Mouse (Mus musculus) liver, embryonic 13.5 days (tissue): ENCODE measurements at regions not wholly inside any gene's neighbourhood (a gene's known extent, or its start where the extent isn't known, plus 50 kb on each side); places are given as distances from the start of the nearest gene placed in this dataset.

Experiments used
- ATAC-seq: fragments of 200-750 bp; cut with Nextera tagmentation; 2 replicates; pipeline ENCODE4 v1.8.0; 2017; ENCODE audit warnings: low read depth, mild to moderate bottlenecking, moderate number of reproducible peaks, moderate library complexity
- DNase-seq: peaks from one replicate; pipeline ENCODE4 v3.0.0; 2022
- H3K27ac ChIP-seq: fragments of 300-500 bp; sonication (generic); 2 replicates; pipeline ENCODE4 v1.5.1; 2015; ENCODE audit warnings: moderate library complexity, mild to moderate bottlenecking, inconsistent platforms
- H3K27me3 ChIP-seq: fragments of 300-500 bp; sonication (generic); 2 replicates; pipeline ENCODE4 v1.6.1; 2015; ENCODE audit warnings: mild to moderate bottlenecking, inconsistent platforms
- H3K36me3 ChIP-seq: fragments of 300-500 bp; sonication (generic); 2 replicates; pipeline ENCODE4 v1.6.1; 2015; ENCODE audit warnings: mild to moderate bottlenecking, inconsistent platforms
- H3K4me1 ChIP-seq: fragments of 300-500 bp; sonication (generic); replicated peaks from 2 replicates; pipeline ENCODE4 v1.6.1; 2015; ENCODE audit warnings: inconsistent platforms
- H3K4me2 ChIP-seq: fragments of 300-500 bp; sonication (generic); 2 replicates; pipeline ENCODE4 v1.6.1; 2015; ENCODE audit warnings: inconsistent platforms, mild to moderate bottlenecking, moderate library complexity
- H3K4me3 ChIP-seq: fragments of 300-500 bp; sonication (generic); replicated peaks from 2 replicates; pipeline ENCODE4 v1.5.1; 2015; ENCODE audit warnings: mild to moderate bottlenecking, inconsistent platforms
- H3K9ac ChIP-seq: fragments of 300-500 bp; sonication (generic); 2 replicates; pipeline ENCODE4 v1.6.1; 2015; ENCODE audit warnings: mild to moderate bottlenecking, inconsistent platforms
- H3K9me3 ChIP-seq: fragments of 300-500 bp; sonication (generic); replicated peaks from 2 replicates; pipeline ENCODE4 v1.6.1; 2016; ENCODE audit warnings: inconsistent platforms
- WGBS: fragments of 180-500 bp; shearing (Covaris S2); methylation state at CpG from one replicate; pipeline ENCODE4 v1.1.7; 2015; ENCODE audit not compliant: insufficient replicate concordance; 5-methylcytosine and 5-hydroxymethylcytosine counted together

DNA sequence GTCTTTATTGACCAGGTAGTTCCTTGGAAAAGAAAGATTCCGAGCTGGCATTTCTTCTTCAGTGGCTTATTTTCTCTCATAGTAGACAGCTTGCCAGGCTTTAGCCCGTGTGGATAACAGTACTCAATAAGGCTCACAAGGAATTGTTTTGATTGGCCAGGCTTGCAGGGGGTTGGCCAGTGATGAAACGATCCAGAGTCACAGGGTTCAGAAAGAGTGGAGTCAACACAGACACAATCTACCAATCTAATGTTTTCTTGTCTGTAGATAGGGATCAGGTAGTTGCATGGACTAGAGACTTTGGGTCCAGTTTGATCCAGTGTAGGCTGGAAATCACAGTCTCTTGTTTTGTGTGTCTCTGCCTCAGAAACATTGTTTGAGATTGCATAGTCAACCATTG is 115.8 kb upstream of the Tab2 start:
- ATAC-seq (no peak), DNase-seq (no peak)
- no peak overlapping the region for H3K4me2 ChIP-seq
- WGBS: 44% methylated on average over 3 of the region's 3 CpGs
- no peak overlapping the region for H3K27ac ChIP-seq
- H3K27me3 ChIP-seq: no peaks in the 10 kb centered on the region
- H3K9me3 ChIP-seq: no peaks in the 10 kb centered on the region
- no peak overlapping the region for H3K4me3 ChIP-seq
- peaks cover 22% of the 10 kb centered on the region for H3K4me1 ChIP-seq
- H3K36me3 ChIP-seq: no peaks in the 10 kb centered on the region
- H3K9ac ChIP-seq: no peak overlapping the region

DNA sequence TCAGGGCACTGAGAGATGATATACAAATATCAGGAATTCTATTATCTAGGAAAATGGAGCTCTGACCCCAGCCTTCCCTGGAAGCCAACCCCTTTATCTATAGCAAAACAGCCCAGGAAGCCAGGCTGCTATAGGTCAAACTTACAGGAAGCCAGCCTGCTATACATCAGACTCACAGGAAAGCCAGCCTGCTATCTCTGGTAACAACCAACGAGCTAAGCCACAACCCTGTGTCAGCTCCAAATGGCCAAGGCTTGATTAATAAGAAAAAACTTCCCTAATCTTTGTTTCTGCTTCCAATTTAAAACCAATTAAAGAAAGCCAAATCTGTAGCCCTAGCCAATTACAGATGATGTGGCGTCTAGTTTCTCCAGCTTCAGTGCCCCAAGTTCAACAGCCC is 114.4 kb upstream of the Tab2 start:
- Histone ChIP-seq H3K4me2 (no peak overlapping the region), H3K27me3 (no peaks in the 10 kb centered on the region), H3K4me3 (no peak overlapping the region), H3K9ac (no peak overlapping the region), H3K9me3 (no peaks in the 10 kb centered on the region), H3K27ac (0 out of 2 replicates have a peak overlapping the region, but pooled peaks have one; percentile 30), H3K36me3 (no peaks in the 10 kb centered on the region), H3K4me1 (peaks cover 28% of the 10 kb centered on the region)
- DNase-seq (no peak), ATAC-seq (peak; percentile 79)
- WGBS: 6% methylated on average over 2 of the region's 2 CpGs

DNA sequence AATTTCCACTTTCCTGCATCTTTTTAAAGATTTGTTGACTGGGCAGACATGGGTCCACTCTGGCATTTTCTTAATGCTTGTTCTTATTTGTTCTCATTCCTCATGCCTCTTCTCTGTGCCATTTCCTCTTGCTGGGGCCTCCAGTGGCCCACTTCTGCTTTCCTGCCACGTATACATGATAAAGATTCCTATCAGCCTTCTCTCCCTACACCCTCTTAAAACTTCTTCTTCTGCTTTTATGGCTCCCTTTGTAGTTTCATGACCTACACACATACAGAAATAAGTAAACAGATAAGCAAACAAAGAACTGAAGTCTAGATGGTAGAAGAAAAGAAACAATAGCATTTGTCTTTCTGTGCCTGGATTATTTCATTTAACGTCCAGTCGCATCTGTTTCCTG is 110.9 kb upstream of the Tab2 start:
- WGBS: 26% methylated on average over 3 of the region's 3 CpGs
- no peaks in the 10 kb centered on the region for H3K36me3 ChIP-seq
- no peak overlapping the region for H3K4me3 ChIP-seq

DNA sequence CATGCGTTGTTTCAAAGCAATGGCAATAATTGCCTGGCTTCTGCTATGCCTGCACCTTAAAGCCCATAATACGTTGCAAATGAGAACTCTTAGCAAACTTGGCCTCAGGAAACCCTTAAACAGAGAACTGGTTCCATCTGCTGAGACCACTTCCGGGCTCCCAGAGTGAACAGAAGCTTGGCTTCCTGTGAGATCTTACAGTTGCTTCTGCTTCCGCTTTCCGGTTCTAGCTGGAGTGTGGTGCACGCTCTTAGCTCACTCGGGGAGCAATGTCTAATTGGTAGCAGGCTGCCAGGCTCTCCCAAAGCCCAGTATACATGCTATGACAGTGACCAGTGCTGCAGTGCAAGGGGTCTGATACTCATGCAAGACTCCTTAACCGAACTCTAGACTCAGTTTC is 109.7 kb upstream of the Tab2 start:
- DNase-seq (peak; percentile 9), ATAC-seq (peak; percentile 43; the same call in 1 of the 2 replicates)
- H3K4me2 ChIP-seq: no peak overlapping the region
- H3K27ac ChIP-seq: peak overlapping the region; percentile 45; the same call in 1 of the 2 replicates
- WGBS: 33% methylated on average over 8 of the region's 8 CpGs
- H3K9ac ChIP-seq: no peak overlapping the region
- no peaks in the 10 kb centered on the region for H3K9me3 ChIP-seq
- no peaks in the 10 kb centered on the region for H3K27me3 ChIP-seq
- no peak overlapping the region for H3K4me3 ChIP-seq
- H3K4me1 ChIP-seq: peaks cover 14% of the 10 kb centered on the region
- H3K36me3 ChIP-seq: no peaks in the 10 kb centered on the region

More for the DNA sequence above, 110.9 kb upstream of the Tab2 start:
- Histone ChIP-seq H3K9ac (no peak overlapping the region), H3K4me1 (peaks cover 24% of the 10 kb centered on the region), H3K27me3 (no peaks in the 10 kb centered on the region), H3K4me2 (no peak overlapping the region), H3K27ac (no peak overlapping the region), H3K9me3 (no peaks in the 10 kb centered on the region)
- ATAC-seq: no peak
- DNase-seq: no peak

DNA sequence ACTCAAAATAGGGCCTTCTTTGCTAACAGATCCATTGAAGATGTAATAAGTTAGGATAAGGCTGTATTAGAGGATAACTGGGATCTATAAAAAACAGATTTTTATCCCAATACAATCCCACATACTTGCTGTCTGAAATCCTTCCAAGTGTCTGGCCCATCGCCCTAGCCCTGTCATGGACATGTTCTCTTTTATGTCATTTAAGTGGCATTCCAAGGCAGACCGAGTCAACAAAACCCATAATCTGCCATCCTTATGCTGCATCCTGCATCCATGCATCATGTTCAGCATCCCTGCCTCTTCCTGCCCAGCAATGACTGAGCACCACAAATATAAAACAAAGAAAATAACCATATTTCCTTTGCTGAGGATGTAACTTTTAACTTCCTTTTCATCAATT is 108.3 kb upstream of the Tab2 start:
- no peak overlapping the region for H3K27ac ChIP-seq
- H3K4me2 ChIP-seq: no peak overlapping the region
- ATAC-seq (no peak), DNase-seq (no peak)
- H3K36me3 ChIP-seq: no peaks in the 10 kb centered on the region
- H3K27me3 ChIP-seq: no peaks in the 10 kb centered on the region
- H3K4me3 ChIP-seq: no peak overlapping the region
- 54% methylated on average over 2 of the region's 2 CpGs for WGBS
- no peaks in the 10 kb centered on the region for H3K9me3 ChIP-seq
- H3K9ac ChIP-seq: no peak overlapping the region
- 0 out of 2 replicates have a peak, but pooled peaks cover 7% of the 10 kb centered on the region for H3K4me1 ChIP-seq

DNA sequence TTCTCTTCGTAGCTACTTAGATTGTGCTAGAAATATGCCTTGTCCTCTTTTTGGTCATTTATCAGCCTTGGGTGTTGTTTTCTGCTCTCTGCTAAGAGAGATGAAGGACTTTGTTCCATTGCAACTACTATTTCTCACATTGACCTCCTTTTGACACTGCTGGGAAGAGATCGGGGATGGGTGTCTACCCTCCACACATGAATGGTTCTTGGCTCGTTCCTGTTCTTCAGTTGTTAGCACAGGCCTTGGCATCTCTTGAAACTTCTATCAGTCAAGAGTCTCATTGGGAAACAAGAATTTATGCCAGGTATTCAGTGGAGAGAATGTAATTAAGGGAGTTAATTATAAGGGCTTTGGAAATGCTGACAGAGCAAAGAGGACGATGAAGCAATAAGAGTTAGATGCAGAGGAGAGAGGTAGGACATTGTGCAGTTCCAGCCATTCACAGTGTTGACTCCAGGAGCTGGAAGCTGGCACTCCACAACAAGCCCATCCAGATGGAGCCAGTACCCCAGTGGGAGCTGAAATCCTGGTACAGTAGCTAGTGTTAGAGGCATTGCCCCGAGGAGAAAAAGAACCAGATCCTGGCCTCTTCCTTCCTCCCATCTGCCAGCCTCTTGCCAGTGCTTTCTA is 107.5 kb upstream of the Tab2 start:
- Histone ChIP-seq H3K9ac (no peak overlapping the region), H3K36me3 (no peaks in the 10 kb centered on the region), H3K4me2 (no peak overlapping the region), H3K4me3 (no peak overlapping the region), H3K27me3 (no peaks in the 10 kb centered on the region), H3K27ac (no peak overlapping the region), H3K4me1 (0 out of 2 replicates have a peak, but pooled peaks cover 7% of the 10 kb centered on the region), H3K9me3 (no peaks in the 10 kb centered on the region)
- ATAC-seq (no peak), DNase-seq (no peak)
- 59% methylated on average over 5 of the region's 5 CpGs for WGBS

DNA sequence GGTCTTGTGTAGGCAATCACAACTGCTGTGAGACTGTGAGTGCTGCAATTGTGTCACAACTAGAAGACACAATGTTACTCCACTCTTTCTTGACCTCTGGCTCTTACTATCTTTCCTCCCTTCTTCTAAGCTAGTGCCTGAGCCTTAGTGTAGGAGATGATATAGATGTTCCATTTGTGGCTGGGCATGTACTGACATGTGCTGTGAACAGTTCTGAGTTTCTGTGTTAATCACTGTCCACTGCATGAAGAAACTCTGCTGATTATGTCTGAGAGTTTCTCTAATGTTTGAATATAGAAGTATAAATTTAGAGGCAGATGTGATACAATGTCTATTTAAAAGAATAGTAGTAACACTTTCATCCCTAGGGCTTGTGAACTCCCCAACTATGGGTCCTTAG is 105.0 kb upstream of the Tab2 start:
- H3K4me1 ChIP-seq: 0 out of 2 replicates have a peak, but pooled peaks cover 4% of the 10 kb centered on the region
- DNase-seq (no peak), ATAC-seq (no peak)
- no peaks in the 10 kb centered on the region for H3K9me3 ChIP-seq
- no peak overlapping the region for H3K4me3 ChIP-seq
- H3K27me3 ChIP-seq: no peaks in the 10 kb centered on the region
- H3K9ac ChIP-seq: no peak overlapping the region
- H3K27ac ChIP-seq: no peak overlapping the region
- H3K36me3 ChIP-seq: no peaks in the 10 kb centered on the region
- no peak overlapping the region for H3K4me2 ChIP-seq

DNA sequence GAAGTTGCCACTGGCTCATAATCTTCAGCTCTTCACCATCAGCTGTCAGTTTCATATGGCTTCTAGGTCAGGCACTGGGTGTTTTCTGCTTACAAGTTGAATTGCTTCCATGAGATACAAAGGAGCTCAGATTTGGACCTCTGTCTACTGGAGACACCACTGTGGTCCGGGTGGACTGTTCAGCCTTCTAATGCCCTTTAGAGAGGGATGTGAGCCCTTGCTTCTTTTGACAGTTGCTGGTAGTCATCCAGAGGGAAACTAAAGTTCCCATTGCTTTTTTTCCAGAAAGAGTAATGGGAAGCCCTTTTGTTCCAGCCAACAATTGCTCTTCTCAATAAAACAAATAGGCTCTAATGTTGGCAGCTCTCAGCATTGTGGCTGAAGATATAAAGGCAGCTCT is 103.7 kb upstream of the Tab2 start:
- Histone ChIP-seq H3K4me1 (0 out of 2 replicates have a peak, but pooled peaks cover 3% of the 10 kb centered on the region), H3K4me3 (no peak overlapping the region), H3K36me3 (no peaks in the 10 kb centered on the region), H3K9me3 (no peaks in the 10 kb centered on the region), H3K27ac (no peak overlapping the region), H3K9ac (no peak overlapping the region), H3K27me3 (no peaks in the 10 kb centered on the region), H3K4me2 (no peak overlapping the region)
- DNase-seq (no peak), ATAC-seq (no peak)
- 63% methylated on average over 1 of the region's 1 CpGs for WGBS

DNA sequence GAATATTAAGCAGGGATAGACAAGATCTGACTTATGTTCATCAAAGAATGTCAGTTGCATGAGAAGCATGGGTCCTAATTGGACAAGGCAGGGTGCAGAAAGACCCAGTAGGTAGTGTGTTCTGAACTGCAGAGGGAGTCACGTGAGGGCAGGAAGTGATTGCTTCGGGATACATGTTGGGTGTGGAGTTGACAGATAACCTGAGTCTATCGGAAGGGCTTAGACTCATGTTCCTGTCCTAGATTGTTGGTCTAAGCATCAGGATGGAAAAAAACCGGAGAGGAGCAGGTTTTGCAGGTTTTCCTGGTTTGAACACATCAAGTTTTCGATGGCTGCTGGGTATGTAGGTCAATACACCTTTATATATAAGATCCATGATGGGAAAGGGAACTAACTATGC is 101.8 kb upstream of the Tab2 start:
- no peak overlapping the region for H3K4me2 ChIP-seq
- DNase-seq (no peak), ATAC-seq (no peak)
- H3K9me3 ChIP-seq: no peaks in the 10 kb centered on the region
- 51% methylated on average over 5 of the region's 5 CpGs for WGBS
- H3K4me3 ChIP-seq: no peak overlapping the region
- H3K27me3 ChIP-seq: no peaks in the 10 kb centered on the region
- no peaks in the 10 kb centered on the region for H3K36me3 ChIP-seq
- H3K27ac ChIP-seq: no peak overlapping the region
- H3K4me1 ChIP-seq: 0 out of 2 replicates have a peak, but pooled peaks cover 4% of the 10 kb centered on the region
- H3K9ac ChIP-seq: no peak overlapping the region

DNA sequence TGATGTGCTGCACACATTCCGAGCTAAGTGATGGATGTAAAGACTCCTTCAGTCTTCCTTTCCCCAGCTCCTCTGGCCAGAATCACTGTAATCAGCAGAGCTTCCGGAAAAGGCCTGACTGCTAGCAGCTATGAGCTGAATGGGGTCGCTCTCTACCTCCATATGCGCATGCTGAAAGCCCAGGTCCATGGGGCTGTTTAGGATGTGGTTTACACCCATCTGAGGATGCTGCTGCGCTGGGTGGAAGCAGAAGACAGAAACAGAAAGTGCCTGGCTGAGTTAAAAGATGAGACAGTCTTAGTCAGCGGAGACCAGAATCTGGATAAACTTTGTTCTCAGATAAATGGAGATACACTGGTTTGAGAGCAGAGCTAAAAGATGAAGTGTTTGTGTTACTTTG is 99.3 kb upstream of the Tab2 start:
- Histone ChIP-seq H3K4me3 (no peak overlapping the region), H3K27me3 (no peaks in the 10 kb centered on the region), H3K9ac (no peak overlapping the region), H3K4me1 (0 out of 2 replicates have a peak, but pooled peaks cover 4% of the 10 kb centered on the region), H3K9me3 (no peaks in the 10 kb centered on the region), H3K27ac (no peak overlapping the region), H3K4me2 (no peak overlapping the region), H3K36me3 (no peaks in the 10 kb centered on the region)
- 36% methylated on average over 6 of the region's 6 CpGs for WGBS
- no peak for DNase-seq
- no peak for ATAC-seq

DNA sequence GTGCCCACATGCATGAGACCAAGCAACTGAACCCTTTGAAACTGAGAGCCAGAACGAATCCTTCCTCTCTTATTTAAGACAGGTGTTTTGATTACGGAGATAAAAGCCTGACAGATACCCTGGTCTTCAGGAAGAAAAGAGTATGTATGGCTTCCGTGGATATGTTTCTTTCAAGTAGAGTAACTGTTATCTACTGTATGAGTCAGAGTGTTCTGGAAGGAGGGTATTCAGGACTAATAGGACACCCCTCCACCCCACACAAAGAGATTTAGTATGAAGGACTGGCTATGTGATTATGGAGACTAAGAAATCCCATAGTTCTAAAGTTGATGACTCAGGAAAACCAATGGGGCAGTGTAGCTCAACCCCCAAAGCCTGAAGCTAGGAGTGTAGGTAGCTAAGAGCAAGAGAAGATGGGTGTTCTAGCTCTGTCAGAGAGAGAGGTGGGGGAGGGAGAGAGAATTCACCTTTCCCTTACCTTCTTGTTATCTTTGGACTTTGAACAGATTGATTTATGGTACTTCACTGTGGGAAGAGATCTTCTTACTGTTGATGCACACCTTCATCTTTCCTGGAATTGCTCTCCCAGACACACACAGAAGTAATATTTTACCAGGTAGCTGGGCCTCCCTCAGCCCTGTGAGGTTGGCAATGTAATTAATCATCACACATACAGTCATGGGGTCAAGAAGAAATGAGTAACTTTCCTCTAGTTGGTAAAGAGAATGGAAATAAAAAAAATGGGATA is 87.6 kb upstream of the Tab2 start:
- Histone ChIP-seq H3K4me3 (no peak overlapping the region), H3K36me3 (no peaks in the 10 kb centered on the region), H3K9ac (no peak overlapping the region), H3K9me3 (no peaks in the 10 kb centered on the region), H3K4me1 (0 out of 2 replicates have a peak, but pooled peaks cover 2% of the 10 kb centered on the region), H3K27me3 (no peaks in the 10 kb centered on the region), H3K4me2 (no peak overlapping the region), H3K27ac (no peak overlapping the region)
- 57% methylated on average over 3 of the region's 3 CpGs for WGBS
- DNase-seq (no peak), ATAC-seq (no peak)

DNA sequence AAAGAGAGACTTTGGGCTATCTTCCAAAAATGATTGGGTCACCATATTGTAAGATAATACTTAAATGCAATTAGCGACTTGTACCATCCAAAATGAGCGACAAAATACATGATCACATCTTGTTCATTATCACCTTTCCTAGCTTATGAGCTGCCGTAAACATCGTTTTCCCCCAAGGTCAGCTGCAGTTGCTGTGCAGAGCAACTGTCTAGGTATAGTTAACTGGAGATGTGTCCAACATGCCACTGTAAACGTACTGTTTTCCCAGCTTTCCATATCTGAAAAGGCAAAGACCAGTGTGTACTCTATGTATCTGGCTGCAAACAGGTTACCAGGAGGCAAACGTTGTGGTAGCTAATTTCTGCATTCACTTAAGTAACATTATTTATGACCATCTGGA is 86.3 kb upstream of the Tab2 start:
- Histone ChIP-seq H3K36me3 (no peaks in the 10 kb centered on the region), H3K9ac (no peak overlapping the region), H3K27ac (no peak overlapping the region), H3K4me3 (no peak overlapping the region), H3K27me3 (no peaks in the 10 kb centered on the region), H3K4me2 (no peak overlapping the region), H3K4me1 (peaks cover 13% of the 10 kb centered on the region), H3K9me3 (no peaks in the 10 kb centered on the region)
- ATAC-seq: no peak
- WGBS: 66% methylated on average over 6 of the region's 6 CpGs
- no peak for DNase-seq
